Mouse (Mus musculus): ENCODE results near the gene Tns1. TPM values are rescaled to one million over a fixed set of nuclear protein-coding genes. Genes with fewer than 3 reads are reported as not detected.

Gene Tns1
- total and polyA plus RNA-seq, 3 experiments = 0.11 TPM; not detected in 2

- Histone ChIP-seq H3K4me1 (ENCODE audit: control insufficient read depth in 1 of 2, insufficient read depth in 2 of 2, low read length in 2 of 2) (no peaks in the 10 kb centered on the region), H3K36me3 (ENCODE audit: control insufficient read depth in 1 of 2, insufficient read depth in 2 of 2, low read length in 2 of 2) (no peaks in the 10 kb centered on the region), H3K9me3 (replicated peaks; ENCODE audit: insufficient read depth, low read length) (no peaks in the 10 kb centered on the region), H3K79me2 (ENCODE audit: control insufficient read depth, insufficient read depth, low read length, poor library complexity) (no peaks in the 10 kb centered on the region), H3K27ac (ENCODE audit: control insufficient read depth, low read depth, low read length) (no peak overlapping the region), H3K4me3 (ENCODE audit: control insufficient read depth in 1 of 2, insufficient read depth in 1 of 2, low read depth in 2 of 2, low read length in 2 of 2) (no peak overlapping the region), H3K27me3 (ENCODE audit: control insufficient read depth in 1 of 2, insufficient read depth in 2 of 2, low read length in 2 of 2) (no peaks in the 10 kb centered on the region), H3K9ac (ENCODE audit: control insufficient read depth, low read depth, low read length, poor library complexity, severe bottlenecking) (no peak overlapping the region)
- no peak for DNase-seq (ENCODE audit: low read depth, low spot score)
- TF ChIP-seq CHD2 (IDR thresholded peaks at IDR 0.05; ENCODE audit: low read length) (no peak), USF2 (IDR thresholded peaks at IDR 0.05; ENCODE audit: borderline replicate concordance in 1 of 2, insufficient read depth in 1 of 2, low read depth in 1 of 2, low read length in 2 of 2) (no peak), POLR2AphosphoS2 (IDR thresholded peaks at IDR 0.05; ENCODE audit: low read length) (no peak), TBP (IDR thresholded peaks at IDR 0.05; ENCODE audit: low read depth, low read length) (no peak), CHD1 (IDR thresholded peaks at IDR 0.05; ENCODE audit: low read depth, low read length) (no peak), RAD21 (IDR thresholded peaks at IDR 0.05; ENCODE audit: low read depth, low read length) (no peak), JUND (IDR thresholded peaks at IDR 0.05; ENCODE audit: low read depth, low read length) (no peak), E2F4 (IDR thresholded peaks at IDR 0.05; ENCODE audit: borderline replicate concordance, low read depth, low read length) (no peak)
These were observed 71.2 kb downstream of the Tns1 start for GRCm38 (mm10) chr1:74053068-74053467.

- TF ChIP-seq SMC3 (IDR thresholded peaks at IDR 0.05; ENCODE audit: low read depth, low read length) (no peak), POLR2AphosphoS5 (IDR thresholded peaks at IDR 0.05; ENCODE audit: borderline replicate concordance, low read depth, low read length) (no peak), UBTF (IDR thresholded peaks at IDR 0.05; ENCODE audit: borderline replicate concordance, insufficient read depth, low read depth, low read length) (no peak)
- no peaks in the 10 kb centered on the region for H3K36me3 ChIP-seq (ENCODE audit: control insufficient read depth in 1 of 2, insufficient read depth in 2 of 2, low read length in 2 of 2)
- no peaks in the 10 kb centered on the region for H3K27me3 ChIP-seq (ENCODE audit: control insufficient read depth in 1 of 2, insufficient read depth in 2 of 2, low read length in 2 of 2)
These were observed 72.9 kb downstream of the Tns1 start for GRCm38 (mm10) chr1:74051349-74051748.

DNA sequence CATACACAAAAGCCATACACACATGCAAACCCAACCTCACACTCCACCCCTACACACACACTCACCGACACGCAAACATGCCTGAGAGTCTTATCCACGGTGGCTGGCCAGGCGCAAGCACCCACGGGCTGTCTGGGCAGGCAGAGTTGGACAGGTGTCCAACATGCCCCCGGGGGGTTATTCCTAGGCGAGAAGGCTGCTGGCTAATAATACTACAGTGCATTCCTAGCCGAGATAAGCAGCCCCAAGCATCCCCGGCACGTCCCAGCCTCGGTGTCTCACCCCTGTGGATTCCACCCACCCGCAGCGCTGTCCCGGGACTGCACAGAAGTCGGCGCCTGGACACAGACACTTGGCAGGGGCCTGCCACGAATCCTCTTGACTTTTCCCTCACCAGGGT lies 74.8 kb downstream of the Tns1 start:
- Histone ChIP-seq H3K4me1 (ENCODE audit: control insufficient read depth in 1 of 2, insufficient read depth in 2 of 2, low read length in 2 of 2) (no peaks in the 10 kb centered on the region), H3K9me3 (replicated peaks; ENCODE audit: insufficient read depth, low read length) (no peaks in the 10 kb centered on the region), H3K27ac (ENCODE audit: control insufficient read depth, low read depth, low read length) (no peak overlapping the region), H3K27me3 (ENCODE audit: control insufficient read depth in 1 of 2, insufficient read depth in 2 of 2, low read length in 2 of 2) (no peaks in the 10 kb centered on the region), H3K36me3 (ENCODE audit: control insufficient read depth in 1 of 2, insufficient read depth in 2 of 2, low read length in 2 of 2) (no peaks in the 10 kb centered on the region), H3K79me2 (ENCODE audit: control insufficient read depth, insufficient read depth, low read length, poor library complexity) (no peaks in the 10 kb centered on the region), H3K4me3 (ENCODE audit: control insufficient read depth in 1 of 2, insufficient read depth in 1 of 2, low read depth in 2 of 2, low read length in 2 of 2) (no peak overlapping the region), H3K9ac (ENCODE audit: control insufficient read depth, low read depth, low read length, poor library complexity, severe bottlenecking) (no peak overlapping the region)
- TF ChIP-seq UBTF (IDR thresholded peaks at IDR 0.05; ENCODE audit: borderline replicate concordance, insufficient read depth, low read depth, low read length) = no peak
- no peak for TF ChIP-seq SIN3A (IDR thresholded peaks at IDR 0.05; ENCODE audit: low read length)
- no peak for TF ChIP-seq POLR2AphosphoS5 (IDR thresholded peaks at IDR 0.05; ENCODE audit: borderline replicate concordance, low read depth, low read length)
- DNase-seq (ENCODE audit: low read depth, low spot score) = no peak

More at GRCm38 (mm10) chr1:74051349-74051748, 72.9 kb downstream of the Tns1 start:
- Histone ChIP-seq H3K9me3 (replicated peaks; ENCODE audit: insufficient read depth, low read length) (no peaks in the 10 kb centered on the region), H3K4me1 (ENCODE audit: control insufficient read depth in 1 of 2, insufficient read depth in 2 of 2, low read length in 2 of 2) (no peaks in the 10 kb centered on the region), H3K9ac (ENCODE audit: control insufficient read depth, low read depth, low read length, poor library complexity, severe bottlenecking) (no peak overlapping the region), H3K27ac (ENCODE audit: control insufficient read depth, low read depth, low read length) (no peak overlapping the region), H3K4me3 (ENCODE audit: control insufficient read depth in 1 of 2, insufficient read depth in 1 of 2, low read depth in 2 of 2, low read length in 2 of 2) (no peak overlapping the region), H3K79me2 (ENCODE audit: control insufficient read depth, insufficient read depth, low read length, poor library complexity) (no peaks in the 10 kb centered on the region)
- no peak for DNase-seq (ENCODE audit: low read depth, low spot score)
